Mouse (Mus musculus): ENCODE measurements at regions not wholly inside any gene's neighbourhood (a gene's known extent, or its start where the extent isn't known, plus 50 kb on each side); places are given as distances from the start of the nearest gene placed in this dataset.
A peak's percentile ranks its signal among the peaks of the same experiment; 100 is the strongest.
"Not testable (repeated sequence)": the region's sequence is repeated elsewhere in the genome, so short reads cannot be mapped to it uniquely, and the experiment has no call there.

- DNase-seq (ENCODE audit: low read depth): peak; percentile 46
These were observed 137.7 kb upstream of the Zfp960 start for GRCm38 (mm10) chr17:16926200-16926599.

DNA sequence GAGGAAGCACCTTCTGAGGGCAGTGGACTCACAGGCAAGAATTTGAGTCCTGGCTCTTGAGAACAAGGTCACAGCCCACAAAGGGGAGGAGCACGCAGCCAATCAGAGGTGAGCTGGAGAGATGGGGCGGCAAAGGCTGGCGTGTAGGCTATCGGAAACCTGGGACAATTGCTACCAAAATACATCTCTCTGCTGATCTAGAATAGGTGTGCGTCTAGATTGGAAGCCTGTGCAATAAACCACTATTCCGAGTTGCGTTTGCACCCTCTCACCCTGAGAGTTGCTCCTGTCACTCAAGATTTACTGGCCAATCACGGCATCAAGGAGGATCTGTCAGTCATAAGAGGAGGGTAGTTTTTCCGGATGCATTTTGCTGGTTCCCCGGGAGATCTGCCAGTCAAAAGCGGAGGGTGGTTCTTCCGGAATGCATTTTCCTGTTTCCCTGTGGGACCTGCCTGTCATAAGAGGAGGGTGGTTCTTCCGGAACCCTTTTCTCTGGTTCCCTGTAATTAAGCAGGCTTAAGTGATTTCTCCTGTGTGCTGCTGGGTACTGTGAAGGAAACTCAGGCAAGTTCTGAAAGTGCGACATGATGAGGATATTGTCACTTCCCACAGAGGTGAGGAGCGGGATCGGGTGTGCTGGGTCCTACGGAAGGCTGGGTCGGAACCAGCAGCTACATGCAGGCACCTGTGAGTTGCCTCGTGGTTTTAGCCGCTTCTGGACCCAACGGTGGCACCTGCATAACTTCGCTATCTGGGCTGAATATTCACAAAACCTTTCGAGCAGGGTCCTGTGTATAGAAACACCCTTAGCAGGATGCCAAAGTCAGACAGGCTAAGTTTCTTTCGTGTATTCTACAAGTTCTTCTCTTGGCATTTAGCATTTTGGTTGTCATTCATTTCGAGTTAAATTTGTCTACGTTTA lies 112.6 kb upstream of the Zfp960 start:
- peak; percentile 90 for DNase-seq (ENCODE audit: low read depth)

DNA sequence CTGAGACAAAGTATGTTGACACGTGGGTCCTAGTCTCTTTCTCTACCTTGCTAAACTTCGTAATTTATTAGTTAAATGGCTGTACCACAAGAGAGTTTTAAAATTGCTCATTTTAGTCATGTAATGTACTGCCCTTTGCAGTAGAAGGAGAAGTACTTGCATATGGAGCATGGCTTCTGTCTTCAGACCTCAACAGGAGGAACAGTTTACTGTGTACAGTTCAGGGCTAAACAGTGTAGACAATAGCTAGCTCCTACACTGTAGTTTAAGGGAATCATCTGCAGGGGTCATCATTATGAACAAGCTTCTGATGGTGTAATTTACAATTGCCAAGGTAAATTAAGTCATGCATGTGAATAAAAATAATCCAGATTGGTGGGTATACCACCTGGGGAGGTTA lies 111.8 kb upstream of the Zfp960 start:
- DNase-seq (ENCODE audit: low read depth): not testable (repeated sequence)

DNA sequence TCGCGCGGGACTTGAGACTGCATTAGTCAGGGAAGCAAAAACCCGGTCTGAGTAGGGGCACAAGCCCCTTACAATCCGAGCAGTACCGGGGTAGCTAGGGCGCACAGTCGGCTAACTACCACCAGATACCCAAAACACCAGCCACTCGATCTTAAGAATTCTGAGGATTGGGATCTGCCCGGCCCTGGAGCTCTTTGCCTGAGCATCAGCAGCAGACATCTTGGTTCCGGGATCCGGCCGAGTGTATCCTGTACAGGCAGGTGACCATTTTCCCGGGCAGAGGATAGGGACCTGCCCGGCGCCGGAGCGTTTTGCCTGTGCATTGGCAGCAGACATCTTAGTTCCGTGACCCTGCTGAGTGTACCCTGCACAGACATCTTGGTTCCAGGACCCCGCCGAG lies 66.7 kb upstream of the Zfp960 start:
- not testable (repeated sequence) for DNase-seq (ENCODE audit: low read depth)

GRCm38 (mm10) chr17:17004632-17005265 lies 59.2 kb upstream of the Zfp960 start:
- DNase-seq (ENCODE audit: low read depth): peak; percentile 85

GRCm38 (mm10) chr17:17005267-17005666 lies 58.6 kb upstream of the Zfp960 start:
- DNase-seq (ENCODE audit: low read depth): not testable (repeated sequence)
